Mouse (Mus musculus) midbrain, embryonic 11.5 days (tissue): ENCODE measurements at regions not wholly inside any gene's neighbourhood (a gene's known extent, or its start where the extent isn't known, plus 50 kb on each side); places are given as distances from the start of the nearest gene placed in this dataset.
A peak's percentile ranks its signal among the peaks of the same experiment; 100 is the strongest.
"Not testable (repeated sequence)": the region's sequence is repeated elsewhere in the genome, so short reads cannot be mapped to it uniquely, and the experiment has no call there.

Experiments used
- ATAC-seq: fragments of 200-750 bp; cut with Nextera tagmentation; 2 replicates; pipeline ENCODE4 v1.8.0; 2017; ENCODE audit warnings: moderate TSS enrichment, moderate library complexity; ENCODE audit not compliant: low FRiP score
- DNase-seq: peaks from one replicate; pipeline ENCODE4 v3.0.0; 2015; ENCODE audit warnings: low spot score; ENCODE audit errors: missing footprints
- H3K27ac ChIP-seq: fragments of 300-500 bp; sonication (generic); 2 replicates; pipeline ENCODE4 v1.5.1; 2014; ENCODE audit warnings: low read depth, low read length
- H3K27me3 ChIP-seq: fragments of 300-500 bp; sonication (generic); 2 replicates; pipeline ENCODE4 v1.6.1; 2014; ENCODE audit warnings: mild to moderate bottlenecking, low read length, moderate library complexity, mixed read lengths; ENCODE audit not compliant: control insufficient read depth, insufficient read depth
- H3K36me3 ChIP-seq: fragments of 300-500 bp; sonication (generic); 2 replicates; pipeline ENCODE4 v1.6.1; 2014; ENCODE audit warnings: mild to moderate bottlenecking, low read length, moderate library complexity, mixed read lengths; ENCODE audit not compliant: control insufficient read depth, insufficient read depth
- H3K4me1 ChIP-seq: fragments of 300-500 bp; sonication (generic); 2 replicates; pipeline ENCODE4 v1.6.1; 2014; ENCODE audit warnings: low read length; ENCODE audit not compliant: control insufficient read depth, insufficient read depth
- H3K4me2 ChIP-seq: fragments of 300-500 bp; sonication (generic); 2 replicates; pipeline ENCODE4 v1.6.1; 2014; ENCODE audit warnings: mild to moderate bottlenecking, moderate library complexity
- H3K4me3 ChIP-seq: fragments of 300-500 bp; sonication (generic); 2 replicates; pipeline ENCODE4 v1.5.1; 2014; ENCODE audit warnings: low read depth, low read length
- H3K9ac ChIP-seq: fragments of 300-500 bp; sonication (generic); 2 replicates; pipeline ENCODE4 v1.6.1; 2014; ENCODE audit warnings: low read length
- H3K9me3 ChIP-seq: fragments of 300-500 bp; sonication (generic); 2 replicates; pipeline ENCODE4 v1.6.1; 2016; ENCODE audit warnings: low read length; ENCODE audit not compliant: control insufficient read depth
- WGBS: fragments of 180-500 bp; shearing (Covaris S2); extraction: QIAGEN DNeasy Blood & Tissue Kit; methylation state at CpG from one replicate; pipeline ENCODE4 v1.1.7; 2014; 5-methylcytosine and 5-hydroxymethylcytosine counted together

GRCm38 (mm10) chr8:34300331-34300903 is 188.9 kb upstream of the Gm10131 start:
- Histone ChIP-seq H3K36me3 (no peaks in the 10 kb centered on the region), H3K4me2 (no peak overlapping the region), H3K9ac (no peak overlapping the region), H3K27me3 (no peaks in the 10 kb centered on the region), H3K9me3 (no peaks in the 10 kb centered on the region), H3K4me1 (0 out of 2 replicates have a peak, but pooled peaks cover 3% of the 10 kb centered on the region), H3K27ac (no peak overlapping the region), H3K4me3 (no peak overlapping the region)
- peak; percentile 50; the same call in 1 of the 2 replicates for ATAC-seq
- no peak for DNase-seq
- whole genome bisulfite sequencing: 59% methylated on average over 15 of the region's 15 CpGs

- Histone ChIP-seq H3K4me3 (no peak overlapping the region), H3K4me1 (no peaks in the 10 kb centered on the region), H3K4me2 (no peak overlapping the region), H3K36me3 (no peaks in the 10 kb centered on the region), H3K27ac (no peak overlapping the region), H3K9ac (no peak overlapping the region), H3K27me3 (no peaks in the 10 kb centered on the region), H3K9me3 (peaks cover 3% of the 10 kb centered on the region; the same call in 1 of the 2 replicates)
- 92% methylated on average over 8 of the region's 8 CpGs for WGBS
- DNase-seq: no peak
- ATAC-seq: no peak
Measured at GRCm38 (mm10) chr8:34294721-34295120, 183.2 kb upstream of the Gm10131 start.

GRCm38 (mm10) chr8:34290670-34291069 is 179.1 kb upstream of the Gm10131 start:
- Histone ChIP-seq H3K27me3 (no peaks in the 10 kb centered on the region), H3K4me3 (no peak overlapping the region), H3K36me3 (no peaks in the 10 kb centered on the region), H3K4me2 (no peak overlapping the region), H3K4me1 (no peaks in the 10 kb centered on the region), H3K27ac (no peak overlapping the region), H3K9me3 (peaks cover 3% of the 10 kb centered on the region; the same call in 1 of the 2 replicates), H3K9ac (no peak overlapping the region)
- 88% methylated on average over 4 of the region's 4 CpGs for WGBS
- DNase-seq (no peak), ATAC-seq (no peak)

GRCm38 (mm10) chr8:34287801-34288200 is 176.3 kb upstream of the Gm10131 start:
- no peak overlapping the region for H3K4me2 ChIP-seq
- H3K27me3 ChIP-seq: no peaks in the 10 kb centered on the region
- H3K4me3 ChIP-seq: no peak overlapping the region
- 90% methylated on average over 2 of the region's 2 CpGs for WGBS
- no peak overlapping the region for H3K9ac ChIP-seq
- no peak for ATAC-seq
- no peaks in the 10 kb centered on the region for H3K4me1 ChIP-seq
- H3K9me3 ChIP-seq: no peaks in the 10 kb centered on the region
- no peaks in the 10 kb centered on the region for H3K36me3 ChIP-seq
- peak; percentile 26 for DNase-seq
- H3K27ac ChIP-seq: no peak overlapping the region

- H3K9ac ChIP-seq: no peak overlapping the region
- H3K4me2 ChIP-seq: no peak overlapping the region
- H3K4me1 ChIP-seq: no peaks in the 10 kb centered on the region
- H3K9me3 ChIP-seq: no peaks in the 10 kb centered on the region
- no peak for ATAC-seq
- no peak overlapping the region for H3K4me3 ChIP-seq
- no peak overlapping the region for H3K27ac ChIP-seq
- DNase-seq: no peak
- no peaks in the 10 kb centered on the region for H3K27me3 ChIP-seq
- H3K36me3 ChIP-seq: no peaks in the 10 kb centered on the region
- WGBS: 91% methylated on average over 3 of the region's 3 CpGs
Measured at GRCm38 (mm10) chr8:34284576-34284975, 173.0 kb upstream of the Gm10131 start.

GRCm38 (mm10) chr8:34280433-34280832 is 168.9 kb upstream of the Gm10131 start:
- Histone ChIP-seq H3K27ac (no peak overlapping the region), H3K9me3 (no peaks in the 10 kb centered on the region), H3K36me3 (no peaks in the 10 kb centered on the region), H3K4me2 (no peak overlapping the region), H3K9ac (no peak overlapping the region), H3K4me1 (no peaks in the 10 kb centered on the region), H3K27me3 (no peaks in the 10 kb centered on the region), H3K4me3 (no peak overlapping the region)
- ATAC-seq (no peak), DNase-seq (no peak)
- WGBS: no CpG with 5 or more reads among the region's 11 CpGs

GRCm38 (mm10) chr8:34275977-34276660 is 164.6 kb upstream of the Gm10131 start:
- 89% methylated on average over 7 of the region's 7 CpGs for WGBS
- no peaks in the 10 kb centered on the region for H3K9me3 ChIP-seq

GRCm38 (mm10) chr8:34274796-34275195 is 163.3 kb upstream of the Gm10131 start:
- DNase-seq, H3K27me3 ChIP-seq, H3K4me3 ChIP-seq, H3K27ac ChIP-seq, H3K4me2 ChIP-seq, H3K4me1 ChIP-seq, ATAC-seq, H3K36me3 ChIP-seq, H3K9me3 ChIP-seq, H3K9ac ChIP-seq: not testable (repeated sequence)
- 90% methylated on average over 2 of the region's 2 CpGs for WGBS

More at GRCm38 (mm10) chr8:34275977-34276660, 164.6 kb upstream of the Gm10131 start:
- H3K4me1 ChIP-seq: no peaks in the 10 kb centered on the region
- DNase-seq: no peak
- H3K4me2 ChIP-seq: no peak overlapping the region
- no peak overlapping the region for H3K9ac ChIP-seq
- no peaks in the 10 kb centered on the region for H3K27me3 ChIP-seq
- no peak overlapping the region for H3K4me3 ChIP-seq
- no peaks in the 10 kb centered on the region for H3K36me3 ChIP-seq
- ATAC-seq: no peak
- no peak overlapping the region for H3K27ac ChIP-seq

- H3K27ac ChIP-seq: no peak overlapping the region
- no peak overlapping the region for H3K4me3 ChIP-seq
- WGBS: 91% methylated on average over 6 of the region's 6 CpGs
- DNase-seq (no peak), ATAC-seq (no peak)
- H3K27me3 ChIP-seq: no peaks in the 10 kb centered on the region
- H3K36me3 ChIP-seq: no peaks in the 10 kb centered on the region
- no peak overlapping the region for H3K4me2 ChIP-seq
- no peaks in the 10 kb centered on the region for H3K4me1 ChIP-seq
- H3K9ac ChIP-seq: no peak overlapping the region
- H3K9me3 ChIP-seq: no peaks in the 10 kb centered on the region
Measured at GRCm38 (mm10) chr8:34274171-34274570, 162.6 kb upstream of the Gm10131 start.
